Mouse (Mus musculus): Measurements from ENCODE around the gene Tac1. TPM values are rescaled to one million over a fixed set of nuclear protein-coding genes. Genes with fewer than 3 reads are reported as not detected.

Tac1 gene
- not detected in 2 replicates for polyA plus RNA-seq (2012; ENCODE audit: low replicate concordance)

GRCm38 (mm10) chr6:7554829-7555391, at the start of gene Tac1:
Gene Tac1, plus strand, starts transcription at chr6:7554879.

Other genes starting within 250 kb of the Tac1 start
- 34.2 and 42.1 TPM in 2 replicates for gene Asns, start 138.4 kb downstream of the Tac1 start, polyA plus RNA-seq (2012; ENCODE audit: low replicate concordance)